Mouse (Mus musculus) gastrocnemius, adult 18-20 months (tissue): Measurements from ENCODE around the gene Myl9. TPM values are rescaled to one million over a fixed set of nuclear protein-coding genes. Genes with fewer than 3 reads are reported as not detected.

ENCODE experiments used
- DNase-seq: peaks from one replicate; pipeline ENCODE4 v3.0.0; 2021; ENCODE audit warnings: low spot score
- total RNA-seq, 2 experiments: library from RNA; stranded (reverse); gene quantifications; 2 replicates each; pipeline ENCODE4 v1.2.3; 2021

Gene Myl9
- total RNA-seq, 2 experiments from 2014 or later = 47.9 to 60.8 TPM

- peak; percentile 63 for DNase-seq
Observed at GRCm38 (mm10) chr2:156763101-156763500, 12.1 kb upstream of the Myl9 start.

- DNase-seq = no peak
Observed at GRCm38 (mm10) chr2:156764022-156764421, 11.2 kb upstream of the Myl9 start.

GRCm38 (mm10) chr2:156764747-156765146 lies 10.5 kb upstream of the Myl9 start:
- DNase-seq = no peak

DNA sequence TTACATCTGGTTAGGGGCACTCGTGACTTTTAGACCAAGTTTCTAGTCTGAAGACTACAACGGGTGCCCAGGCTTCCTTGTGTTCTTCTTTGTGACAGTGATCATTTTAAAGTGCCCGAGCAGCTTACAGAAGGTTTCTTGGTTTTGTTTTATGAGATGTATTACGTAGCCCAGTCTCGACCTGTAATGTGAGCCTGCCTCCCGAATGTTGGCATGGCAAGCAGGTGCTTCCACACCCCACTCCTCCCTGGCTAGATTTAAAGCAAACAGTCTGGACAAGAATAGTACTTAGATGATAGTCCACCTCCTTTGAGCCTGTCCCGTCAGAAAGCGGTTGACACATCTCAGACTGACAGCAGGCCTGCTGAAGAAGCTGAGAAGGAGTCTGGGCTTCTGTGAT lies 9.6 kb upstream of the Myl9 start:
- DNase-seq = no peak

- DNase-seq = no peak
Observed at GRCm38 (mm10) chr2:156766227-156767019, 8.8 kb upstream of the Myl9 start.

GRCm38 (mm10) chr2:156767108-156767507 lies 8.1 kb upstream of the Myl9 start:
- DNase-seq = no peak

- no peak for DNase-seq
Observed at GRCm38 (mm10) chr2:156769274-156769673, 5.9 kb upstream of the Myl9 start.

- no peak for DNase-seq
Observed at GRCm38 (mm10) chr2:156773470-156773869, 1.8 kb upstream of the Myl9 start.

- DNase-seq = no peak
Observed at GRCm38 (mm10) chr2:156774035-156774737, 1.0 kb upstream of the Myl9 start.

DNA sequence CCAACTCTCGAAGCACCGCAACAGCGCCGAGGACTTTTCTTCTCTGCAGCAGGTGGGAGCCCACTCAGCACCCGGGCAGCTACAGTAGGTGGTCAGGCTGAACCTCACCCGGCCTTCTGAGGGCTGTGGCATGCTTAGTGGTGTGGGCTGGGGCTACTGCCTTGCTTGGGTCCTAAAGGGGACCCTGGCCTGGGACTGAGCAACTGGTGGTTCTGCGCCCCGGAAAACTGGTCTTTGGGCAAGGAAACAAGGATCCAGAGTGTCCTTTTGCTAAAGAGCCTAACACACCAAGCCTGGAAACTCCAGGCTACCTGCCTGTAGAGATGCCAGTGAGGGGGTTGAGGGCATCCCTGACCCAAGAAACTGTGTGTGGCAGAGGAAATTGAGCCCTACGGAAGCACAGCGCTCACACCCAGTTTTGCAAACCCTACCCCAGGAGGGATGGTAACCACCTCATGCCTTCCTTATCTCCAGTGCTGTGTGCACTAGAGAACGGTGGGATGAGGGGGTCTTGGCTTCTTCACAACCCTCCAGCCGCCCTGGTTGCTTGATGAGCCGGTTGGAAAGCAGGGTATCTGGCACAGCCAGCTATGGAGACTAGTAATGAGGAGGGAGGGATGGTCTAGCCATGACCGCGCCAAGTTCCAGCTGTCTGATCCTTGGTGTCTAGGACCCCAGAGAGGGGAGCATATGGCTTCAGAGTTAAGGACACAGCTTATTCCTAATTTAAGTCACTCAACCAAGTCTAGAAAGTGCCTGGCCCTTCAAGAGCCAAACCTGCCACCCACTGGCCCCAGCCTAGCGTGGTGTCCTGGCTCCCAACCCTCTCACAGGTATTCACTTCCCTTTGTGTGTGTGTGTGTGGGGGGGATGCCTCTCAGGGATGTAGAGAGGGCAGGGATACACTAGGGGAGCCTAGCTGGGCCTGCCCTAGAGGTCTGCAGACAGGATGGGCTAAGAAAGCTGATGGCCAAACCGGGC lies 525 bp downstream of the Myl9 start:
- DNase-seq = no peak

- DNase-seq = no peak
Observed at GRCm38 (mm10) chr2:156776907-156777306, 1.7 kb downstream of the Myl9 start.

- DNase-seq = no peak
Observed at GRCm38 (mm10) chr2:156777326-156778004, 2.2 kb downstream of the Myl9 start.

GRCm38 (mm10) chr2:156778571-156778970 lies 3.4 kb downstream of the Myl9 start:
- DNase-seq = no peak

- DNase-seq = no peak
Observed at GRCm38 (mm10) chr2:156779036-156779435, 3.8 kb downstream of the Myl9 start.

DNA sequence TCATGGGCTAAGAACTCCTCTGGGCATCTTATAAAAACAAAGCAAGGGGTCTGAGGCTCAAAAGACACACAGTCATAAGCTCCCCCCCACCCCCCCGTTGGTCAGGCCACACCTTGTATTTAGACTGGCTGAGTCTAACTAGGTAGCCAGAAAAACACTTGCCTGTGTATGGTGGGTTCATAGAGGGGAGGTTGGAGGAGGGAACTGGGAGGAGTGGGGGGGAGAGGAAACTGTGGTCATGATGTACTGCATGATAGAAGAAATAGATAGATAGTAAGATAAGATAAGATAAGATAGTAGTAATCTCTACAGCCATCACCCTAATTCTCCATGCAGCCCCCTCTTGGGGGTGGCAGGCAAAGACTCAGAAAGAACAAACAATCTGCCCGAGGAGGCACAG lies 4.3 kb downstream of the Myl9 start:
- no peak for DNase-seq

DNA sequence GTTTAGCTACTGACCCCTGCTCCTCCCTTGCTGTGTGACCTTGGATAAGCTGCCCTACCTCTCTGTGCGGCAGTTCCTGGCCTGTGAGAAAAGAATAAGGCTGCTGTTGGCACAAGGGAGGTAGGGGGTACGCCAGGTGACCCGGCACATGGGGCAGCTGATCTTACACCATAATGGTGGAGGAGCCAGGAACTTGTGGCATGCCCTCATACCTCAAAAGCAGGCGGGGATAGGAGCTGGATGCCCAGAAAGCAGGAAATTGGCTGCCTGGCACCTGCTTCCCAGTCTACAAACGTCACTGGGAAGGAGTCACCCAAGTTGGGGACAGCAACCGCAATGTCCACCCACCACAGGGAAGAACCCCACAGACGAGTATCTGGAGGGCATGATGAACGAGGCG lies 4.9 kb downstream of the Myl9 start:
- no peak for DNase-seq

- DNase-seq = no peak
Observed at GRCm38 (mm10) chr2:156780752-156781151, 5.5 kb downstream of the Myl9 start.

DNA sequence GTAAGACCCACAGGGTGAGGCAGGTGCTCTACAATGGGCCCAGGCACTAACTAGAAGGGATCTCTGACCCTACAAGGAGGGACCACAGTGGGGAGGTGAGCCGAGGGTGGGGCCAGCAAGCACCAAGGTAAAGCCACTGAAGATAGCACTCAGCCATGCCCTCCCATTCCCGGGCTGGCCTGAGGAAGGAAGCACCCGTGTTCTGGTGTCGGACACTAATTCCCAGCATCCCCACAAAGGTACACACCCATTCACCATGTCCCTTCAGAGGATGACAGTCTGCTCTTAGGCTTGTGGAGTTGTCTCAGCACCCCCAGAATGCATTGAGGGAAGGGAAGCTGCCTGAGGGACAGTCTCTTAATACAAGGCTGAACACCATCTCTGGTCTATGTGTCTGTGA lies 6.1 kb downstream of the Myl9 start:
- no peak for DNase-seq

DNA sequence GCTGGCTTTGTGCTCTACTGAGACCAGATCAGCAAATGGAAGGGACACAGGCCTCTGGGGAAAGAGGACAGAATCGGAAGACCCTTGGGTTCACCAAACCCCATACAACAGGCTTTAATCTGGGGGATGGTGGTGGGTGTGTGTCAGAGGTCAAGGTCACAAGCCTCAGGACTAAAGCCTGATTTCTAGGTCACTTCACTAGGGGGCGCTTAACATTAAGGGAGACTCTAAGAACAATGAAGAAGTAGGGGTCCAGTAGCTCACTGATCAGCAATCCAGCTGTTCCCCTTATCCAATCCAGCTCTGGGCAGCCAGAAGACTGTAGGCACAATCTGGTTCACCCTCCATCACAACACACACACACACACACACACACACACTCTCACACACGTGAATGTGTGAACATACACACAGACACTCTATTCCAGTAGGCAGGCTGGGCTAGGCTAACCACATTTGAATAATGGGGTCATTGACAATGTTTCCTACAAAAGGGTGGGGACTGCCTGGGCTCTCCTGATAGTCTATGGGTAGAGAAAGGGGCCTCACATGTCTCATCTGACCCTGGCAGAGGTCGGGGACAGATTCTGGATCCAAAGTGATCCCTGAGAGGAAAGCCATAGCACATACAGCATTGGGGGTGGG lies 6.7 kb downstream of the Myl9 start:
- DNase-seq = no peak

DNA sequence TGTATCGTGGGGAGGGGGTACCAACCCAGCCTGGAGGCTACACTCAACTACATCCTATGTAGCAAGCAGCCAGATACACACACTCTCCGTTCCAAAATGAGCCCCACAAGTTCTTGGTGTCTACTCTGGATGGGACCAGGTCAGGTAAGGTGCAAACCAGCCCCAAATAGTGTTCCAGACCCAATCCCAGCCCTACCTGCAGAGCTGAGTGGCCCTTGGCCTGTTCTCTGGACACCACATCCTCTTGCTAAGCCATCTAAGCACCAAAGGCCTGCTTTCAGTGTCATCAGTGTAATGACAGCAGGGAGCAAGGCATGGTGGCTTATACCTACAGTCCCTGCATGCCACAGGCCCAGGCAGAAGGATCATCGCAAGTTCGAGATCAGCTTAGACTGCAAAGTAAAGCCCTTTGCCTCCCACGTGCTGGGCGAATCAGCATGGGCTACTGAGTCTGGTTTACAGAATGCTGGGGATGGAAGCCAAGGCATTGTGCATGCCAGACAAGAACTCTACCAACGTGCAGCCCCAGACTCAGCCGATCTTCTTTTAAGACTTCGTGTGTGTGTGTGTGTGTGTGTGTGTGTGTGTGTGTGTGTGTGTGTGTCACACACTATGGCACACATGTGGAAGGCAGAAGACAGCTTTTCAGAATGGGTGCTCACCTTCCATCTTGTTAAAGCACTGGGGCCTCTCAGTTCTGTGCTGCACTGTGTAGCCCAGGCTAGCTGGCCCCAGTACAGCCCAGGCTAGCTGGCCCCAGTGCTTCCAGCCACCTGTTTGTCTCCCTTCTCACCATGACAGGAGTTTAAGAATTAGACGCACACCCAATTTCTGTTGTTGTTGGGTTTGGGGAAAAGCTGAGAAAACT lies 7.5 kb downstream of the Myl9 start:
- no peak for DNase-seq
